Mouse (Mus musculus): ENCODE measurements around the gene Stpg3. TPM values are rescaled to one million over a fixed set of nuclear protein-coding genes. Genes with fewer than 3 reads are reported as not detected.
A peak's percentile ranks its signal among the peaks of the same experiment; 100 is the strongest.

Gene Stpg3
- polyA plus RNA-seq, 1 experiment from 2014 or later: not detected

DNA sequence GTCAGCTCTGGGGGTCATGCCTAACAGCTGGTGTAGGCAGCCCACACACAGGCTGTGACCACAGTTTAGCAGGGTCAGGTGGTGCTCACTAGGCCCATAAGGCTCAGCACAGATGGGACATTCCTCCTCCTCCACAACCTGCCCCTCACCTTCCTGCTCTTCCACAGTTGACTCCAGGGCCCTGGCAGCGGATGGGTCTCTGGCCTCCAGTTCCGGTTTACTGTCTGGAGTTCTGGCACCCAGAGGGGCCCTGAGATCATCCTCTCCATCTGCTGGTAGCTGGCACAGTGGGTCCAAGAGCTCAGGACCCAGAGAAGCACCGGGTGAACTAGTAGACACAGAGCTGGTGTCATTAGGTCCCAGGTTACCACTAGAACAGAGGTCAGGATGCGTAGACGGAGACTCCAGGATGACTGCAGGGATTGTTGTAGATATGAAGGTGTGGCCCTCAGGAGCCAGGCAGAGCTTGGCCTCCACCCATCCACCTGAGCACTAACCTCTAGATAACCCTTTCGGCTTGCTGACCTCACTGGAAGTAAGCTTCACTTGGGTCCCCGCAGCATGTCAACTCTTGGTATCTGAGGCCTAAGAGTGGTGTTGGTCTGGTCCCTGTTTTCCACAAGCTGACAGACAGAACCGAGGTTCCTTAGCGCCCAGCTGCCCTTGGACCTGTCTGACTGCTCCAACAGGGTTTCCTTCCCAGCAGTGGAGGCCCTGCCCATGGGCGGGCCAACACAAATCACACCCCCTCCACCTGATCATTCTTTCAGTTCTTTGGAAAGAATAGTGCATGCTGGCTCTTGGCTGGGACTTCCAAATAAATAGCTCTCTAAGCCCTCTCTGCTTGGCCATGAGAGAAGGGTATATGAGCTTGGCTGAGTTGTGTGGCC is 32.0 kb upstream of the Stpg3 start, which contains the start of gene AL732309.1:
Gene AL732309.1, minus strand, starts transcription at position 681 of the 890 bp plus-strand sequence.
- H3K9me3 ChIP-seq (replicated peaks): no peaks in the 10 kb centered on the region
- H3K4me1 ChIP-seq: peaks cover 14% of the 10 kb centered on the region
- WGBS: 93% methylated on average over 10 of the region's 10 CpGs
- no peak within 1 kb of the TSS for H3K27ac ChIP-seq
- peaks cover 66% of the 10 kb centered on the region for H3K36me3 ChIP-seq (ENCODE audit: poor library complexity, severe bottlenecking)
- H3K4me2 ChIP-seq: no peak within 1 kb of the TSS
- ATAC-seq: no peak
- H3K27me3 ChIP-seq: peaks cover 3% of the 10 kb centered on the region; the same call in 1 of the 2 replicates
- H3K9ac ChIP-seq: no peak within 1 kb of the TSS
- no peak within 1 kb of the TSS for H3K4me3 ChIP-seq

DNA sequence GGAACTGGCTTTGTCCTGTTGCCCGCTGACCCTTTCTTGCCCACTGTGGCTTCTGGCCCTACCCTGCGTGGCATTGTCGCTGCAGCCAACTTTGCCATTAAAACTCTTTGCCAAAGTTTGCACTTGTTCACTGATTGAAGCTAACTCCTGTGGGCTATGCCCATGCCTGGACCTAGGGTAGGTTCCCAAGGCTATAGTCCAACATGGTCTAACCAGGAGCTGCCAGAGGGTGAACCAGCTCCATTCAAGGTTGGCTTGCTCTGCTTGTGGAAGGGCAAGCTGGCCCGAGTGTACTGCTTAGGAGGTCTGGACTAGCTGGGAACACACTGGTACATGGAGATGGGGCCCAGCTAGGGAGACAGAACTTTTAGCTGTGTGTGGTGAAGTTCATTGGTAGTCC is 29.7 kb upstream of the Stpg3 start:
- peaks cover 44% of the 10 kb centered on the region for H3K36me3 ChIP-seq (ENCODE audit: poor library complexity, severe bottlenecking)
- peaks cover 26% of the 10 kb centered on the region for H3K4me1 ChIP-seq
- 91% methylated on average over 4 of the region's 4 CpGs for WGBS
- no peaks in the 10 kb centered on the region for H3K9me3 ChIP-seq (replicated peaks)
- no peak overlapping the region for H3K4me3 ChIP-seq
- no peak overlapping the region for H3K4me2 ChIP-seq
- ATAC-seq: no peak
- H3K27me3 ChIP-seq: peaks cover 6% of the 10 kb centered on the region; the same call in 1 of the 2 replicates
- H3K9ac ChIP-seq: no peak overlapping the region
- H3K27ac ChIP-seq: no peak overlapping the region

DNA sequence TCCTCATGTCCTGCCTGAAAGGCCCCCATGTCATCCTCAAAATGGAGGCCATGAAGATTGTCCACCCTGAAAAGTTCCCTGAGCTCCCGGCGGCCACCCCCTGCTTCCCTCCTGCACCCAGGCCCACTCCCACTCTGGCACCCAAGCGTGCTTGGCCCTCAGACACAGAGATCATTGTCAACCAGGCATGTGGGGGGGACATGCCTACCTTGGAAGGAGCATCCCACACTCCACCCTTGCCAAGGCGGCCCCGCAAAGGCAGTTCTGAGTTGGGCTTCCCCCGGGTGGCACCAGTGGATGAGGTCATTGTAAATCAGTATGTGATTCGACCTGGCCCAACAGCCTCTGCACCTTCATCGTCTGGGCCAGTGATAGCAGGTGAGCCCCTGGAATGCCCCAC is 28.9 kb upstream of the Stpg3 start:
- peak overlapping the region; percentile 89; the same call in 1 of the 2 replicates for H3K9ac ChIP-seq
- no peak for ATAC-seq
- H3K4me2 ChIP-seq: peak overlapping the region; percentile 92
- peaks cover 36% of the 10 kb centered on the region for H3K36me3 ChIP-seq (ENCODE audit: poor library complexity, severe bottlenecking)
- H3K9me3 ChIP-seq (replicated peaks): no peaks in the 10 kb centered on the region
- H3K27ac ChIP-seq: no peak overlapping the region
- H3K27me3 ChIP-seq: peaks cover 10% of the 10 kb centered on the region; the same call in 1 of the 2 replicates
- peak overlapping the region; percentile 66 for H3K4me3 ChIP-seq
- WGBS: 86% methylated on average over 8 of the region's 8 CpGs
- H3K4me1 ChIP-seq: peaks cover 26% of the 10 kb centered on the region

DNA sequence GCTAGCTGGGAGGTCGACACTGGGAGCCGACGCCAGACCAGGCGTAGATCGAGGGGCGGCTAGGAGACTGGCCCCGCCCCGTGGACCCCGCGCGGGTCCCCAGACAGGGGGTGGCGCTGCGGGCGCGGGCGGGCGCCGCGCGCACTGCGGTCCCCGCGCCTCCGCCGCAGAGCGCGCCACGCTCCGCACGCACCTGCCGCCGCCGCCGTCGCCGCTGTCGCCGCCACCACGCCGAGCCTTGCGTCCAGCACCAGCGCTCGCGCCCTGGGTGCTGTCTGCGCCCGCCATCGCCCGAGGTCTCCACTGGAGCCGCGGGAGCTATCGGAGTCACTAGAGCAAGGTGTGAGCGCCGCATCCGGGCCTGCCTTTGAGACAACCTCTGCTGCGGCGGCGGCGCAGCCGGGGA is 27.7 kb upstream of the Stpg3 start, which contains the start of the genes Rnf208 and Cysrt1:
Gene Rnf208, plus strand, starts transcription at position 155 of the 406 bp plus-strand sequence.
Gene Cysrt1, minus strand, starts transcription at position 352 of the 406 bp plus-strand sequence.
- Histone ChIP-seq H3K27me3 (peaks cover 13% of the 10 kb centered on the region; the same call in 1 of the 2 replicates), H3K36me3 (ENCODE audit: poor library complexity, severe bottlenecking) (peaks cover 23% of the 10 kb centered on the region), H3K4me3 (peak within 1 kb of the TSS; percentile 66), H3K4me1 (peaks cover 26% of the 10 kb centered on the region), H3K9me3 (replicated peaks) (no peaks in the 10 kb centered on the region), H3K27ac (peak within 1 kb of the TSS; percentile 35), H3K4me2 (peak within 1 kb of the TSS; percentile 92), H3K9ac (peak within 1 kb of the TSS; percentile 89)
- ATAC-seq: peak; percentile 57; the same call in 1 of the 2 replicates
- 0% methylated on average over 44 of the region's 59 CpGs for WGBS

DNA sequence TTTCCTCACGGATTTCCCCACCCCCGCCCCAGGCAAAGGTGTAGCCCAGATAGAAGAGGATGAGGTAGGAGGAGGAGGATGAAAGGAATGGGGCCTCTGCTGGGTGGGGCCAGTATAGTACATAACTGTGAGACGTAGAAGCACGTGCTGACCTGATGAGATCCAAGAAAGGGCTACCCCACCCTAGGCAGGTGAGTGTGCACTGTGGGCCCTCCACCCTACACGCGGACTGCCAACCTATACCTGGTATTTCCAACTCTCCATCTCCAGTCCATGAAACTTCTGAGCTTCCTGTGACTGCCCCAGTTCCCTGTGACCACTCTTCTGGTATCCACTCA is 27.0 kb upstream of the Stpg3 start:
- 0 out of 2 replicates have a peak overlapping the region, but pooled peaks have one; percentile 27 for H3K27ac ChIP-seq
- peaks cover 26% of the 10 kb centered on the region for H3K4me1 ChIP-seq
- H3K36me3 ChIP-seq (ENCODE audit: poor library complexity, severe bottlenecking): peaks cover 16% of the 10 kb centered on the region
- H3K27me3 ChIP-seq: peaks cover 17% of the 10 kb centered on the region; the same call in 1 of the 2 replicates
- 20% methylated on average over 6 of the region's 6 CpGs for WGBS
- H3K4me3 ChIP-seq: peak overlapping the region; percentile 66
- ATAC-seq: peak; percentile 23; the same call in 1 of the 2 replicates
- H3K9me3 ChIP-seq (replicated peaks): no peaks in the 10 kb centered on the region
- H3K4me2 ChIP-seq: peak overlapping the region; percentile 92
- H3K9ac ChIP-seq: peak overlapping the region; percentile 89

DNA sequence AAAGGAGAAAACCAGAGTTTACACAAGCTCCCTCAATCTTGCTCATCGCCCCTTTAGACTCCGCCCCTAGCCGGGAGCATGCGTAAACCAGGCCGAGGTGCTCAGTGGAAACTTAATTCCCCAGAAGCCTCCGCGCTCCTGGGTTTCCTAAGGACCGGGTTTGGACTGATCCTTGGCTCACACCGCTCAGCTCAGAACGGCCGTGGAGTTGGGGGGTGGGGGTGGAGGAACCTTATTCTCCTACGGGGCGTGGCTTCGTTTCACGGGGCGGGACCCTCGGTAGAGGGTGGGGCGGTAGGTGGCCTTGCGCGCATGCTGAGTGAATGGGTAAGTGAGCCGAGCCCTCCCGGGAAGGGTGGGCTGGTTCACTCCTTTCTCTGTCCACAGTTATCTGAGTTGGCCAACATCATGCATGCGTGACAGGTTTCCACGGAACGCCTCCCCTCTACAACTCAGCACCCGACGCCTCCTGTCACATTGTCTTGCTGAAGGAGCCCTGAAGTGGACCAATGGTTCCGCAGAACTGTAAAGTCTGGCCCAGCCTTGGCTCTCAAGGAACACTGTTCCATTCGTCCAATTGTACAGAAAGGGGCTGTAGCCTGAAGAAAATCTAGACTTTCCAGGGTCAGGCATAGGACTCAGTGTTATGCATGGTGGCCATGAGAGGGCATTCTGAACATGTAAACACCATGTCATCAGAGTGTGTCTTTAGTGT is 26.4 kb upstream of the Stpg3 start:
- Histone ChIP-seq H3K9ac (peak overlapping the region; percentile 45), H3K36me3 (ENCODE audit: poor library complexity, severe bottlenecking) (peaks cover 11% of the 10 kb centered on the region), H3K27ac (peak overlapping the region; percentile 27; the same call in 1 of the 2 replicates), H3K9me3 (replicated peaks) (no peaks in the 10 kb centered on the region), H3K4me3 (peak overlapping the region; percentile 66), H3K27me3 (peaks cover 20% of the 10 kb centered on the region; the same call in 1 of the 2 replicates), H3K4me1 (peaks cover 26% of the 10 kb centered on the region), H3K4me2 (peak overlapping the region; percentile 92)
- 1% methylated on average over 29 of the region's 29 CpGs for WGBS
- ATAC-seq: peak; percentile 84

DNA sequence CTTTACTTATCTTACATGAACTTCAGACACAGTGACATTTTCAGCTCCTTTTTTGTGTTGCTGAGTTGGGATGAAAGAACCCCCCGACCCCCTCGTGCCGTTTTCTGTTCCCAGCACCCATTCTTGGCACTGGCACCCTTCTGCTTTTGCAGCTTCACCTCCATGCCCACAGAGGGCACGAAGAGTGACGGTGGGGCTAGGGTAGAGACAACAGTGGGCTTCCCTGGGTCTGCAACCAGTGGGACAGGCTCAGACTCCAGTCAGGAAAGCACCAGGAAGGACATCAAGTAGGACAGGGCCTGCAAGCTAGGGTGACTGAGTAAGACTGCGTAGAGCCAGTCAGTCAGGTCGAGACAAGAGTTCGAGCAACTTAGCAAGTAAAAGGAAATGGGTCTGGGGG is 25.9 kb upstream of the Stpg3 start:
- 47% methylated on average over 8 of the region's 8 CpGs for WGBS
- Histone ChIP-seq H3K36me3 (ENCODE audit: poor library complexity, severe bottlenecking) (peaks cover 5% of the 10 kb centered on the region; the same call in 1 of the 2 replicates), H3K4me1 (peaks cover 26% of the 10 kb centered on the region), H3K27ac (no peak overlapping the region), H3K9me3 (replicated peaks) (no peaks in the 10 kb centered on the region), H3K4me2 (peak overlapping the region; percentile 92), H3K27me3 (peaks cover 20% of the 10 kb centered on the region; the same call in 1 of the 2 replicates), H3K9ac (peak overlapping the region; percentile 45; the same call in 1 of the 2 replicates), H3K4me3 (peak overlapping the region; percentile 66; the same call in 1 of the 2 replicates)
- no peak; the same call in 1 of the 2 replicates for ATAC-seq

DNA sequence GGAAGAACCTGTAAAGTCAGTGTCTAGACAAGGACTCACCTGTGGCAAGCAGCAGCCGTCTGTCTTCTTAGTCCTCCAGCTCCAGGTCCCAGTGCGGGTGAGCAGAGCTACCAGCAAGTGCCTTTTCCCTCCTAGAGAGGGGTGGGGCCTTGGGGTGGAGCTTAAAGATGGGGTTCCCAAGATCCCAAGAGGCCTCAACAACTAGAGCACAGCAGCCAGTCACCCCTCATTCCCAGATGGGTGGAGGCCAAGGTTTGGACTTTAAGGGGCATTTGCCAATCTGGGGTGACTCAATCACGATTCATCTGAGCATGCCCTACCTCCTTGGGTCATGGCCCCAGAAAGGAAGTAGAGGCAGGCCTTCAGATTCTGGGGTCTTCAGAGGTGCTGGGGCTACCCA is 25.3 kb upstream of the Stpg3 start:
- Histone ChIP-seq H3K27ac (no peak overlapping the region), H3K9ac (no peak overlapping the region), H3K27me3 (peaks cover 20% of the 10 kb centered on the region; the same call in 1 of the 2 replicates), H3K9me3 (replicated peaks) (no peaks in the 10 kb centered on the region), H3K4me2 (no peak overlapping the region), H3K36me3 (ENCODE audit: poor library complexity, severe bottlenecking) (no peaks in the 10 kb centered on the region), H3K4me1 (peaks cover 26% of the 10 kb centered on the region), H3K4me3 (no peak overlapping the region)
- ATAC-seq: no peak
- WGBS: 90% methylated on average over 3 of the region's 3 CpGs

DNA sequence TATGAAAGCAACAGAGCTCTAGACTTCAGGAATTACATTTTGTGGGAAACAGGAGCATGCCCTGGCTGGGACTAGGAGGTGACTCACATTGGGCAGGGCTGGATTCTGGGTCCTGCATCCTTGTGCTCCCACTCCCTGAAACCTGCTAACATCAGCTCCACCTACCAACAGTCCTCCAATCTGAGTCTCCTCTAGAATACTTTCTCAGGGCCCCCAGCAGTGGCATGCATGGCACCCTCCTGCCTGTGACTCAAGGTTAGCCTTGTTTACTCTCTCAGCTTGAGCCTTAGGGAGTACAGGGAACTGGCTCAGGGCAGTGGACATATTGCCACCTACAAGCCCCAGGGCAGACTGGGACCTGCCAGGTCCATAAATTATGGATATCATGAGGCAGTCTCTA is 23.7 kb upstream of the Stpg3 start:
- Histone ChIP-seq H3K9ac (no peak overlapping the region), H3K27ac (no peak overlapping the region), H3K27me3 (peaks cover 24% of the 10 kb centered on the region), H3K4me2 (no peak overlapping the region), H3K36me3 (ENCODE audit: poor library complexity, severe bottlenecking) (no peaks in the 10 kb centered on the region), H3K4me3 (no peak overlapping the region), H3K9me3 (replicated peaks) (no peaks in the 10 kb centered on the region), H3K4me1 (peaks cover 26% of the 10 kb centered on the region)
- no peak for ATAC-seq

DNA sequence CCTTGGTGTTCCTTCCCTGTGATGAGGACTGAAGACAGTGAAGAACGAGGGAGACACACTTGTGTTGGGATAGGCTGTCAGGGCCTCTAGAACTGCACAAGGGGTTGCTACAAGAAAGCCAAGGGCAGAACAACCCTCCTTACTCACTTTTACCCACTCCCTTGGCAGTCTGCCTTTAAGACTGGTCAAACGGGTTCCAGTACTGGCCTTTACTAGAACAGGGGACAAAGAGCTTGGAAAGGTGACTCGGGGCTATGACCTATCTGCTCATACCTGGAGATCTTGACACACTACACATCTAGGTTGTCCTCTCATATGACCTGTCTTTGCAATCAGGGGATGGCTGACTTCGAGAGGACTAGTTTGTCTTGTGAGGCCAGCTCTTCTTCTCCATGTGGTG is 23.1 kb upstream of the Stpg3 start:
- ATAC-seq: no peak
- H3K9ac ChIP-seq: no peak overlapping the region
- H3K27ac ChIP-seq: no peak overlapping the region
- WGBS: 63% methylated on average over 4 of the region's 4 CpGs
- H3K4me1 ChIP-seq: peaks cover 20% of the 10 kb centered on the region
- no peaks in the 10 kb centered on the region for H3K36me3 ChIP-seq (ENCODE audit: poor library complexity, severe bottlenecking)
- peaks cover 24% of the 10 kb centered on the region for H3K27me3 ChIP-seq
- H3K4me2 ChIP-seq: no peak overlapping the region
- no peaks in the 10 kb centered on the region for H3K9me3 ChIP-seq (replicated peaks)
- no peak overlapping the region for H3K4me3 ChIP-seq

DNA sequence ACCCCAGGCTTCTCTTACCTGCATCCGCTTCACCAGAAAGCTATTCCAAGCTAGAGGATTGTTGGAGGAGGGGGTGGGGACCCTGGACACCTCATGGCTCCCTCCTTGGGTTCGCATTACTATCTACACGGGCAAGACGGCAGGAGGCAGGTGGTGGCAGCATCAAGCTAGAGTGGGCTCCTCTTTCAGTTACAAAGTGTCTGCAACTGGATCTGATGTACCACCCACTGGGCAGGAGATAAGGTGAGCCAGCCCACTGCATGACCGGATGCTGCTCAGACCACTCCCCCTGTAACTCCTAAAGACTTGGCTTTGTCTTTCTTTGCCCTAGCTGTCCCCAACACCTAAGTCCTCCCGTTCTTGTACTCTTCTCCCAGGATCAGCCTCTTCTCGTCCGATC is 22.2 kb upstream of the Stpg3 start, which contains the start of gene Rnf224:
Gene Rnf224, minus strand, starts transcription at position 174 of the 400 bp plus-strand sequence.
- Histone ChIP-seq H3K4me1 (peaks cover 14% of the 10 kb centered on the region), H3K27me3 (peaks cover 24% of the 10 kb centered on the region)
- WGBS: 37% methylated on average over 8 of the region's 8 CpGs

More for the DNA sequence above, 22.2 kb upstream of the Stpg3 start, which contains the start of gene Rnf224:
- Histone ChIP-seq H3K36me3 (ENCODE audit: poor library complexity, severe bottlenecking) (no peaks in the 10 kb centered on the region), H3K9ac (no peak within 1 kb of the TSS), H3K9me3 (replicated peaks) (no peaks in the 10 kb centered on the region), H3K4me2 (no peak within 1 kb of the TSS), H3K4me3 (no peak within 1 kb of the TSS), H3K27ac (no peak within 1 kb of the TSS)
- no peak for ATAC-seq

Measured in forebrain, embryonic 13.5 days (tissue).